Mouse (Mus musculus): ENCODE measurements at regions not wholly inside any gene's neighbourhood (a gene's known extent, or its start where the extent isn't known, plus 50 kb on each side); places are given as distances from the start of the nearest gene placed in this dataset.

GRCm38 (mm10) chr8:36363291-36363690 is 597.7 kb downstream of the Gm19410 start:
- TF ChIP-seq POLR2A (IDR thresholded peaks at IDR 0.05; ENCODE audit: extremely low read depth, insufficient read depth, low read length) (no peak), CTCF (IDR thresholded peaks at IDR 0.05; ENCODE audit: extremely low read depth, insufficient read depth, low read length) (no peak)

Data from cortical plate, adult 2 months (tissue).